Mouse (Mus musculus): ENCODE measurements around the gene Enc1.

- TF ChIP-seq CTCF (IDR thresholded peaks at IDR 0.05; ENCODE audit: extremely low read depth, insufficient read depth, low read length) (no peak), POLR2A (IDR thresholded peaks at IDR 0.05; ENCODE audit: extremely low read depth, insufficient read depth, low read length) (no peak)
Measured at GRCm38 (mm10) chr13:97296757-97297156, 55.9 kb downstream of the Enc1 start.

Measured in cortical plate, adult 2 months (tissue).